In the genomic region with DNA sequence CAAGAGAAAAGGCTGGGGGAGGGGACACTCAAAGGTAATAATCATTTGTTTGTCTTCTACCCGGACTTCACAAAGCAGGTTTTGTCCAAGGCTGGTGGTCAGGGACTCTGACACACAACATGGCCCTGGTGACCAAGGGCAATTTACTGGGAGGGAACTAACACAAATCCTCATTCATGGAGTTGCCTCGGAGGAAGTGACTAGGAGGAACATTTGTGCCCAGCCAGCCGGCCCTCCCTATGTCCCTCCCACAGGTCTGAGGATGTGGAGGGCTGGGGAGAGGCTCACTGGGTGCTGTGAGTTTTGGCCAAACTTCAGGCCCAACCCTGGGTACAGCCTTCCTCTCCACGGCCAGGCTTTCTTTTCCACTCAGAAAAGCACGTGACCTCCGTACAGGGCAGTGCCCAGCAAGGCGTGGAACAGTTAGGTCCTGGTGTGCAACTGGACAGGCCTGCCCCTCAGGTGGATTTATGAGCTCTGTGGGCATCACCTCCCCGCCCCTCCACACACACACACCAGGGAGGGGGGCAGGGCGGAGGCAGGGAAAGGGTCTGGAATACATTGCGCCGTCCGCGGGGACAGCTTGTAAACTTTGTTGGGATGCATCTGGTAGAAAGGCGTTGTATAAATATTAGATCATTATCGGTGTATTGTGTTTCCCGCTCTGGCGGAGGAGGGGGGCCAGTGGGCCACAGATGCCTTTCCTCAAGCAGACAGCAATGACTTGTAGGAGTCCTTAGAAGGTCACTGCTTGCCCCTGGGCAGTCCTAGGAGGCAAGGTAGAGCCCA, we compare ENCODE assay signal across 9 mouse cellular contexts. TPM values are rescaled to one million over a fixed set of nuclear protein-coding genes. Genes with fewer than 3 reads are reported as not detected.
A peak's percentile ranks its signal among the peaks of the same experiment; 100 is the strongest.
DNase-seq lines count a peak whose midpoint lies in the region; ATAC-seq lines count a peak whose summit lies in the region.
"Had no signal": no experiment of that assay in that cellular context is flagged by ENCODE, and none has a peak within 500 bp of the region (broad histone marks: within the 10 kb centered on the region; RNA-seq: fewer than 3 reads in every experiment).

No protein-coding gene starts in this region.

- ATAC-seq in inflammation-experienced regulatory T-cells, adult 6 months: no peak

- H3K4me1 ChIP-seq in hindbrain, embryonic 10.5 days (replicated peaks): peaks cover 46% of the 10 kb centered on the region

- no peaks in the 10 kb centered on the region for H3K36me3 ChIP-seq in hindbrain, embryonic 10.5 days

- WGBS in hindbrain, embryonic 10.5 days: 58% methylated on average over 17 of the region's 17 CpGs
- WGBS in large intestine, adult 2 months: 35% methylated on average over 17 of the region's 17 CpGs

- peaks cover 46% of the 10 kb centered on the region for H3K27me3 ChIP-seq in hindbrain, embryonic 10.5 days (ENCODE audit: insufficient read depth, poor library complexity, severe bottlenecking)

- no peak overlapping the region for H3K4me3 ChIP-seq in hindbrain, embryonic 10.5 days

- peak overlapping the region; percentile 68 for H3K27ac ChIP-seq in hindbrain, embryonic 10.5 days

- no peaks in the 10 kb centered on the region for H3K9me3 ChIP-seq in hindbrain, embryonic 10.5 days

- intact Hi-C loops in gastrocnemius, postnatal 14 days (cut with DNase I; ENCODE audit: low total_unique reads): no loop called here

- peak; percentile 20 for DNase-seq in embryo, embryonic 11.5 days (ENCODE audit: low read depth, low spot score)
- DNase-seq in hindbrain, embryonic 10.5 days (ENCODE audit: low spot score): peak; percentile 44
- peak; percentile 31 for DNase-seq in large intestine, adult 2 months (ENCODE audit: low read depth, low spot score)
- peak; percentile 54 for DNase-seq in neural tube, embryonic 10.5 days (ENCODE audit: extremely low spot score, low spot score)
- DNase-seq in layer of hippocampus, postnatal 10 days (ENCODE audit: low spot score in 2 of 2): no peak
- no peak for DNase-seq in gastrocnemius, postnatal 14 days
- no peak for DNase-seq in adrenal gland, postnatal 25 days

RNA-seq across cellular contexts. Expression of a gene that starts 41.6 kb away (rescaled TPM):
- polyA plus RNA-seq in hindbrain, embryonic 10.5 days (2016; fragmentation: Nextera tagmentation; extraction: Ambion mirVana): not detected in 2 replicates
- polyA plus RNA-seq in large intestine, adult 2 months (2012; rRNA removed): not detected in 2 replicates
- not detected for total RNA-seq in layer of hippocampus, postnatal 10 days (2021)
- not detected for total RNA-seq in gastrocnemius, postnatal 14 days (2021)
- not detected in 2 replicates for total RNA-seq in adrenal gland, postnatal 25 days (2021)
- polyA plus RNA-seq in inflammation-experienced regulatory T-cells, adult 6 months (2017; shearing (Covaris generic)): not detected
- polyA plus RNA-seq: heart, postnatal 0 days had no signal

Comparison
In these comparisons a context has a peak if more than half of its experiments do, and no peak if none do; other contexts are left out.
1. DNase-seq: peak in embryo, embryonic 11.5 days (single experiment), hindbrain, embryonic 10.5 days (single experiment), large intestine, adult 2 months (single experiment) and neural tube, embryonic 10.5 days (single experiment); none in layer of hippocampus, postnatal 10 days (0 of 2), gastrocnemius, postnatal 14 days (single experiment) and adrenal gland, postnatal 25 days (single experiment).